ENCODE assay signal across 9 mouse cellular contexts in the genomic region with DNA sequence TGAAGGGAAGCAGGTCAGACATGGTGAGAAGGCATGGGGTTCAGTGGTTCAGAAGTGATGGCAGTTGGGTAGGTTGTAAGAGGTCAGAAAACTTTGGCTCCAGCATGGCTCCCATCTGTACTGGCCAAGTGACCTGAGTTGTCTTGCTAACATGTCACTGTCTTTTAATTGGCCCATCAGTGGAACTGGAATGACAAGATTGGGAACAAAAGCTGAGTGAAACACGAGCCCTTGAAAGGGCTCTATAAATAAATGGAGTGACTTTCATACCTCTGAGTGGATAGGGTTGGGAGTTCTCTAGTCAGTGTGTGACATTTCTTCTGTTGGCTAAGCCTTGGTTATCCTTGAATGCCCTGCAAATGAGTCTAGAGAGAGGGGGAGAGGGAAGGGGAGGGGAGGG.
"Had no signal": no experiment of that assay in that cellular context is flagged by ENCODE, and none has a peak within 500 bp of the region (broad histone marks: within the 10 kb centered on the region; RNA-seq: fewer than 3 reads in every experiment).

No protein-coding gene starts in this region.

- DNase-seq: kidney, postnatal 36 days; layer of hippocampus, adult 9-11 months; layer of hippocampus, postnatal 36 days; lung, embryonic 14.5 days; lung, postnatal 10 days; lung, postnatal 4 days; right cerebral cortex, adult 18-20 months; right cerebral cortex, postnatal 25 days; thymus, postnatal 4 days had no signal
